Mouse (Mus musculus): ENCODE results near the gene Rxra.

DNA sequence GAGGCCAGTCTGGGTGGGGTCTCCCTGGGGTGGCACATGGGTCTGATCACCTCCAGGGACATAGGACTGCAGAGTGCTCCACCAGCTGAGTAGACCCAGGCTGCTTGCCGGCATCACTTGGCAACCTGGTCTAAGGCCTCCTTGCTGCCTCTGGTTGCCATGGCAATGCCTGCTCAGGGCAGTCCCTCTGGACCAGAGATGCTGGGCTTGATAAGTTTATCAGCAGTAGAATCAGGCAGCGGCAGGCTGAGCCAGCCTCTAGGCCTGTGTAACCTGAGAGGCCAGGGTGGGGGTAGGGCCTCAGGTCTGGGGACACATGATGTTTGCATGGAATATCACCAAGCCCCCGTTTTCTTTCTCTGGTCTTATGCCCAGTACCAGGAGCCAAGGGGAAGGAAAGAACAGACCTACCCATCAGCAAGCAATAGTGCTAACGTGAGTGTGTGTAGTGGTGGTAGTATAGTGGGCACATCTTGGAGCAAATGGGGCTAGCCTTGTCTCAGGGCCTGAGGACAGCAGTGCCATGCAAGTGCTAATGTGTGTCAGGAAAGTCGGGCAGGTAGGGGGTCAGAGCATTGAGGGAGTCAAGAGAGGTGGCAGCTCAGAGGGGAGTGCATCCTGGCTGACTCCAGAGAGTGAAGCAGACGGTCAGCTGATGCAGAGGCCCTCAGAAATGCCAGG is 88.2 kb downstream of the Rxra start:
- TF ChIP-seq CTCF (IDR thresholded peaks at IDR 0.05; ENCODE audit: extremely low read depth, insufficient read depth, insufficient read length, insufficient replicate concordance) (no peak), POLR2A (IDR thresholded peaks at IDR 0.05; ENCODE audit: low read depth, low read length) (no peak)

All from spleen, adult 2 months (tissue).